Comparison of ENCODE assay signal across 30 mouse cellular contexts in the genomic region with DNA sequence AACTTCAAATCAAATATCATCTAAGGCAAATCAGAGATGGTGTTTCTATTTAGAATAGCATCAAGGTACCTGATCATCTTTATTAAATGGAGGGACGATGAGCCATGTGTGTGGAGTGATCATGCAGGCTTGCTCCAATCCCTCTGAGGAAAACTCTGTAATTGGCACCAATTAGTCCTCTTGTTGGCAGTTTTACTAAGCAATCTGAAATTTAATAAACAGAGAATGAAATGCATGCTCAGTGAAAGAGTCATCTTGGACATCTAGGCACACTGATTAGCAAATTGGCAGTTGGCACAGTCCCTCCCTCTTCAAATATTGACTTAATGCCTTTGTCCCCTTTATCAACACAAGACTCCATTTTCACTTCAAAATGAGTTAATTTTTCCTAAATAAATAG.
DNase-seq lines count a peak whose midpoint lies in the region; ATAC-seq lines count a peak whose summit lies in the region.
"Had no signal": no experiment of that assay in that cellular context is flagged by ENCODE, and none has a peak within 500 bp of the region (broad histone marks: within the 10 kb centered on the region; RNA-seq: fewer than 3 reads in every experiment).

No protein-coding gene starts in this region.

- H3K4me1 ChIP-seq in forebrain, embryonic 15.5 days, result peaks cover 4% of the 10 kb centered on the region; the same call in 1 of the 2 replicates
- no peaks in the 10 kb centered on the region for H3K4me1 ChIP-seq in forebrain, embryonic 13.5 days
- no peaks in the 10 kb centered on the region for H3K4me1 ChIP-seq in hindbrain, embryonic 14.5 days (replicated peaks; ENCODE audit: control insufficient read depth, insufficient read depth, low read length)
- H3K4me1 ChIP-seq in hindbrain, embryonic 11.5 days (replicated peaks; ENCODE audit: control insufficient read depth, insufficient read depth, low read length), result no peaks in the 10 kb centered on the region
- no peaks in the 10 kb centered on the region for H3K4me1 ChIP-seq in midbrain, embryonic 14.5 days (ENCODE audit: control insufficient read depth, insufficient read depth, low read length)
- H3K4me1 ChIP-seq in midbrain, embryonic 16.5 days (ENCODE audit: control insufficient read depth, insufficient read depth, low read length), result no peaks in the 10 kb centered on the region
- H3K4me1 ChIP-seq: embryonic facial prominence, embryonic 12.5 days; embryonic facial prominence, embryonic 15.5 days; heart, embryonic 10.5 days; heart, embryonic 13.5 days; hindbrain, embryonic 12.5 days had no signal

- ATAC-seq in forebrain, embryonic 15.5 days (replicated peaks), result 0 out of 2 replicates have a peak, but pooled peaks have one; percentile 16
- no peak for ATAC-seq in forebrain, embryonic 13.5 days
- ATAC-seq in hindbrain, embryonic 14.5 days (ENCODE audit: low FRiP score), result peak; percentile 24; the same call in 1 of the 2 replicates
- ATAC-seq in hindbrain, embryonic 11.5 days (ENCODE audit: low FRiP score), result no peak
- ATAC-seq in midbrain, embryonic 14.5 days (ENCODE audit: low FRiP score, low TSS enrichment), result no peak
- no peak for ATAC-seq in midbrain, embryonic 16.5 days
- ATAC-seq: intestine, postnatal 0 days had no signal

- no peaks in the 10 kb centered on the region for H3K27me3 ChIP-seq in forebrain, embryonic 15.5 days
- no peaks in the 10 kb centered on the region for H3K27me3 ChIP-seq in forebrain, embryonic 13.5 days
- H3K27me3 ChIP-seq in hindbrain, embryonic 14.5 days (ENCODE audit: control insufficient read depth, insufficient read depth, low read length), result no peaks in the 10 kb centered on the region
- no peaks in the 10 kb centered on the region for H3K27me3 ChIP-seq in hindbrain, embryonic 11.5 days (ENCODE audit: control insufficient read depth, insufficient read depth, low read length)
- H3K27me3 ChIP-seq in midbrain, embryonic 14.5 days (ENCODE audit: control insufficient read depth, insufficient read depth, low read length), result no peaks in the 10 kb centered on the region
- H3K27me3 ChIP-seq in midbrain, embryonic 16.5 days (ENCODE audit: control insufficient read depth, insufficient read depth, low read depth, low read length), result no peaks in the 10 kb centered on the region
- H3K27me3 ChIP-seq: CH12.LX; embryonic facial prominence, embryonic 12.5 days; embryonic facial prominence, embryonic 15.5 days; heart, embryonic 13.5 days; hindbrain, embryonic 12.5 days had no signal

- H3K36me3 ChIP-seq in forebrain, embryonic 15.5 days, result no peaks in the 10 kb centered on the region
- no peaks in the 10 kb centered on the region for H3K36me3 ChIP-seq in forebrain, embryonic 13.5 days (ENCODE audit: poor library complexity, severe bottlenecking)
- H3K36me3 ChIP-seq in hindbrain, embryonic 14.5 days (replicated peaks; ENCODE audit: control insufficient read depth, insufficient read depth), result no peaks in the 10 kb centered on the region
- no peaks in the 10 kb centered on the region for H3K36me3 ChIP-seq in hindbrain, embryonic 11.5 days (ENCODE audit: control insufficient read depth, insufficient read depth, low read length)
- no peaks in the 10 kb centered on the region for H3K36me3 ChIP-seq in midbrain, embryonic 14.5 days (ENCODE audit: control insufficient read depth, insufficient read depth, low read length)
- H3K36me3 ChIP-seq in midbrain, embryonic 16.5 days (ENCODE audit: control insufficient read depth, insufficient read depth, low read length), result no peaks in the 10 kb centered on the region
- H3K36me3 ChIP-seq: embryonic facial prominence, embryonic 12.5 days; embryonic facial prominence, embryonic 15.5 days; G1E; heart, embryonic 10.5 days; heart, embryonic 13.5 days; hindbrain, embryonic 12.5 days had no signal

- 39% methylated on average over 1 of the region's 1 CpGs for WGBS in forebrain, embryonic 15.5 days
- WGBS in forebrain, embryonic 13.5 days, result 62% methylated on average over 1 of the region's 1 CpGs
- 43% methylated on average over 1 of the region's 1 CpGs for WGBS in hindbrain, embryonic 14.5 days
- WGBS in hindbrain, embryonic 11.5 days, result 83% methylated on average over 1 of the region's 1 CpGs
- WGBS in midbrain, embryonic 14.5 days, result 65% methylated on average over 1 of the region's 1 CpGs
- WGBS in midbrain, embryonic 16.5 days, result 63% methylated on average over 1 of the region's 1 CpGs

- 0 out of 2 replicates have a peak overlapping the region, but pooled peaks have one; percentile 5 for H3K27ac ChIP-seq in forebrain, embryonic 15.5 days (replicated peaks)
- H3K27ac ChIP-seq in forebrain, embryonic 13.5 days, result no peak overlapping the region
- no peak overlapping the region for H3K27ac ChIP-seq in hindbrain, embryonic 14.5 days
- no peak overlapping the region for H3K27ac ChIP-seq in hindbrain, embryonic 11.5 days (ENCODE audit: low read depth, low read length)
- H3K27ac ChIP-seq in midbrain, embryonic 14.5 days (replicated peaks; ENCODE audit: low read depth, low read length), result no peak overlapping the region
- H3K27ac ChIP-seq in midbrain, embryonic 16.5 days (ENCODE audit: low read length), result no peak overlapping the region
- H3K27ac ChIP-seq: embryonic facial prominence, embryonic 12.5 days; embryonic facial prominence, embryonic 15.5 days; gastrocnemius, adult 2 months; heart, embryonic 10.5 days; heart, embryonic 13.5 days; hindbrain, embryonic 12.5 days had no signal

- H3K9me3 ChIP-seq in forebrain, embryonic 15.5 days, result no peaks in the 10 kb centered on the region
- no peaks in the 10 kb centered on the region; the same call in none of the 2 replicates for H3K9me3 ChIP-seq in forebrain, embryonic 13.5 days (replicated peaks)
- H3K9me3 ChIP-seq in hindbrain, embryonic 14.5 days (ENCODE audit: control insufficient read depth, low read length), result 0 out of 2 replicates have a peak, but pooled peaks cover 4% of the 10 kb centered on the region
- H3K9me3 ChIP-seq in hindbrain, embryonic 11.5 days (ENCODE audit: control insufficient read depth, low read length), result no peaks in the 10 kb centered on the region
- no peaks in the 10 kb centered on the region for H3K9me3 ChIP-seq in midbrain, embryonic 14.5 days (ENCODE audit: control insufficient read depth, low read length)
- H3K9me3 ChIP-seq in midbrain, embryonic 16.5 days (replicated peaks; ENCODE audit: control insufficient read depth, low read length, poor library complexity, severe bottlenecking), result no peaks in the 10 kb centered on the region
- H3K9me3 ChIP-seq: embryonic facial prominence, embryonic 12.5 days; embryonic facial prominence, embryonic 15.5 days; heart, embryonic 10.5 days; hindbrain, embryonic 12.5 days had no signal

- H3K4me3 ChIP-seq in forebrain, embryonic 15.5 days, result no peak overlapping the region
- no peak overlapping the region for H3K4me3 ChIP-seq in forebrain, embryonic 13.5 days
- no peak overlapping the region for H3K4me3 ChIP-seq in hindbrain, embryonic 14.5 days (replicated peaks; ENCODE audit: low read length)
- H3K4me3 ChIP-seq in hindbrain, embryonic 11.5 days (ENCODE audit: low read depth, low read length), result no peak overlapping the region
- no peak overlapping the region for H3K4me3 ChIP-seq in midbrain, embryonic 14.5 days (replicated peaks; ENCODE audit: low read depth, low read length)
- H3K4me3 ChIP-seq in midbrain, embryonic 16.5 days (ENCODE audit: low read depth, low read length), result no peak overlapping the region
- H3K4me3 ChIP-seq: embryonic facial prominence, embryonic 12.5 days; embryonic facial prominence, embryonic 15.5 days; gastrocnemius, adult 2 months; heart, adult 2 months; heart, embryonic 10.5 days; heart, embryonic 13.5 days; hindbrain, embryonic 12.5 days had no signal

- peak; percentile 41 for DNase-seq in hindbrain, embryonic 14.5 days (ENCODE audit: low spot score)
- DNase-seq in hindbrain, embryonic 11.5 days (ENCODE audit: low spot score), result no peak
- peak; percentile 22 for DNase-seq in midbrain, embryonic 14.5 days
- DNase-seq in brain, adult 2 months (ENCODE audit: low read depth, low spot score), result peak; percentile 8
- no peak for DNase-seq in kidney, postnatal 14 days
- DNase-seq: adrenal gland, adult 8-10 months; adrenal gland, postnatal 25 days; B cell, adult 2 months; cerebellum, adult 11 months; cerebellum, adult 2 months; cerebellum, adult 9-11 months; cerebellum, postnatal 25 days; gastrocnemius, adult 2 months; gastrocnemius, postnatal 14 days; heart, adult 2 months; heart, postnatal 14 days; heart, postnatal 4 days; kidney, adult 2 months had no signal

- no peak overlapping the region for H3K9ac ChIP-seq in forebrain, embryonic 15.5 days (replicated peaks)
- H3K9ac ChIP-seq in forebrain, embryonic 13.5 days, result no peak overlapping the region
- H3K9ac ChIP-seq in hindbrain, embryonic 14.5 days, result no peak overlapping the region
- no peak overlapping the region for H3K9ac ChIP-seq in hindbrain, embryonic 11.5 days (ENCODE audit: low read depth, low read length)
- H3K9ac ChIP-seq in midbrain, embryonic 14.5 days (replicated peaks; ENCODE audit: low read length), result no peak overlapping the region
- H3K9ac ChIP-seq in midbrain, embryonic 16.5 days (ENCODE audit: low read depth, low read length), result no peak overlapping the region
- H3K9ac ChIP-seq: embryonic facial prominence, embryonic 12.5 days; embryonic facial prominence, embryonic 15.5 days; forebrain, postnatal 0 days; heart, embryonic 13.5 days; hindbrain, embryonic 12.5 days had no signal

- no peak overlapping the region for H3K4me2 ChIP-seq in forebrain, embryonic 15.5 days (replicated peaks)
- no peak overlapping the region for H3K4me2 ChIP-seq in forebrain, embryonic 13.5 days
- no peak overlapping the region for H3K4me2 ChIP-seq in hindbrain, embryonic 14.5 days (replicated peaks)
- no peak overlapping the region for H3K4me2 ChIP-seq in hindbrain, embryonic 11.5 days (replicated peaks; ENCODE audit: low read depth, low read length)
- no peak overlapping the region for H3K4me2 ChIP-seq in midbrain, embryonic 14.5 days (ENCODE audit: low read length)
- H3K4me2 ChIP-seq in midbrain, embryonic 16.5 days (ENCODE audit: low read length), result no peak overlapping the region
- H3K4me2 ChIP-seq: embryonic facial prominence, embryonic 12.5 days; embryonic facial prominence, embryonic 15.5 days; heart, embryonic 13.5 days; hindbrain, embryonic 12.5 days had no signal

Comparison
In these comparisons a context has a peak if more than half of its experiments do, and no peak if none do; other contexts are left out.
1. ATAC-seq: peak in forebrain, embryonic 15.5 days (single experiment) and hindbrain, embryonic 14.5 days (single experiment); none in forebrain, embryonic 13.5 days (single experiment), hindbrain, embryonic 11.5 days (single experiment), midbrain, embryonic 14.5 days (single experiment) and midbrain, embryonic 16.5 days (single experiment).
2. DNase-seq: peak in hindbrain, embryonic 14.5 days (single experiment), midbrain, embryonic 14.5 days (single experiment) and brain, adult 2 months (single experiment); none in hindbrain, embryonic 11.5 days (single experiment) and kidney, postnatal 14 days (single experiment).